Mouse (Mus musculus) heart, embryonic 16.5 days (tissue): ENCODE data around the gene Nudt16l1. TPM values are rescaled to one million over a fixed set of nuclear protein-coding genes. Genes with fewer than 3 reads are reported as not detected.
A peak's percentile ranks its signal among the peaks of the same experiment; 100 is the strongest.

Source experiments
- ATAC-seq: fragments of 200-750 bp; cut with Nextera tagmentation; replicated peaks from 2 replicates; pipeline ENCODE4 v1.8.0; 2017; ENCODE audit warnings: moderate number of reproducible peaks; ENCODE audit not compliant: insufficient read depth, low FRiP score; ENCODE audit errors: extremely low read depth
- H3K27ac ChIP-seq: fragments of 300-500 bp; sonication (generic); 2 replicates; pipeline ENCODE4 v1.5.1; 2014; ENCODE audit warnings: mild to moderate bottlenecking, low read length, control low read depth, moderate library complexity
- H3K27me3 ChIP-seq: fragments of 300-500 bp; sonication (generic); 2 replicates; pipeline ENCODE4 v1.6.1; 2014; ENCODE audit warnings: low read length, mixed read lengths; ENCODE audit not compliant: control insufficient read depth, insufficient read depth
- H3K36me3 ChIP-seq: fragments of 300-500 bp; sonication (generic); 2 replicates; pipeline ENCODE4 v1.6.1; 2014; ENCODE audit not compliant: control insufficient read depth, insufficient read depth
- H3K4me1 ChIP-seq: fragments of 300-500 bp; sonication (generic); 2 replicates; pipeline ENCODE4 v1.6.1; 2014; ENCODE audit warnings: low read length, mixed read lengths; ENCODE audit not compliant: control insufficient read depth, insufficient read depth
- H3K4me2 ChIP-seq: fragments of 300-500 bp; sonication (generic); 2 replicates; pipeline ENCODE4 v1.6.1; 2014; ENCODE audit warnings: low read depth, mild to moderate bottlenecking, control low read depth, low read length
- H3K4me3 ChIP-seq: fragments of 300-500 bp; sonication (generic); 2 replicates; pipeline ENCODE4 v1.5.1; 2014; ENCODE audit warnings: mild to moderate bottlenecking, control low read depth, low read length
- H3K9ac ChIP-seq: fragments of 300-500 bp; sonication (generic); 2 replicates; pipeline ENCODE4 v1.6.1; 2014; ENCODE audit warnings: low read length, control low read depth
- H3K9me3 ChIP-seq: fragments of 300-500 bp; sonication (generic); replicated peaks from 2 replicates; pipeline ENCODE4 v1.6.1; 2016; ENCODE audit warnings: low read length; ENCODE audit not compliant: control insufficient read depth
- WGBS: fragments of 180-500 bp; shearing (Covaris S2); extraction: QIAGEN DNeasy Blood & Tissue Kit; methylation state at CpG from one replicate; pipeline ENCODE4 v1.1.7; 2014; 5-methylcytosine and 5-hydroxymethylcytosine counted together
- polyA plus RNA-seq: library from polyadenylated mRNA; unstranded; fragments of >200 nt; fragmentation: Nextera tagmentation; extraction: Ambion mirVana; gene quantifications from 2 replicates; pipeline ENCODE4 v1.2.1, GENCODE M21; 2015

Nudt16l1 gene
- polyA plus RNA-seq, 1 experiment from 2014 or later, result 125 TPM

- H3K27me3 ChIP-seq, result no peaks in the 10 kb centered on the region
- H3K27ac ChIP-seq, result peak overlapping the region; percentile 85
- peaks cover 13% of the 10 kb centered on the region for H3K4me1 ChIP-seq
- ATAC-seq, result no peak
- no peak overlapping the region for H3K4me2 ChIP-seq
- H3K9ac ChIP-seq, result no peak overlapping the region
- 75% methylated on average over 10 of the region's 10 CpGs for WGBS
- no peaks in the 10 kb centered on the region for H3K9me3 ChIP-seq
- peaks cover 44% of the 10 kb centered on the region for H3K36me3 ChIP-seq
- no peak overlapping the region for H3K4me3 ChIP-seq
Measured at GRCm38 (mm10) chr16:4912074-4912648, 26.4 kb upstream of the Nudt16l1 start.

DNA sequence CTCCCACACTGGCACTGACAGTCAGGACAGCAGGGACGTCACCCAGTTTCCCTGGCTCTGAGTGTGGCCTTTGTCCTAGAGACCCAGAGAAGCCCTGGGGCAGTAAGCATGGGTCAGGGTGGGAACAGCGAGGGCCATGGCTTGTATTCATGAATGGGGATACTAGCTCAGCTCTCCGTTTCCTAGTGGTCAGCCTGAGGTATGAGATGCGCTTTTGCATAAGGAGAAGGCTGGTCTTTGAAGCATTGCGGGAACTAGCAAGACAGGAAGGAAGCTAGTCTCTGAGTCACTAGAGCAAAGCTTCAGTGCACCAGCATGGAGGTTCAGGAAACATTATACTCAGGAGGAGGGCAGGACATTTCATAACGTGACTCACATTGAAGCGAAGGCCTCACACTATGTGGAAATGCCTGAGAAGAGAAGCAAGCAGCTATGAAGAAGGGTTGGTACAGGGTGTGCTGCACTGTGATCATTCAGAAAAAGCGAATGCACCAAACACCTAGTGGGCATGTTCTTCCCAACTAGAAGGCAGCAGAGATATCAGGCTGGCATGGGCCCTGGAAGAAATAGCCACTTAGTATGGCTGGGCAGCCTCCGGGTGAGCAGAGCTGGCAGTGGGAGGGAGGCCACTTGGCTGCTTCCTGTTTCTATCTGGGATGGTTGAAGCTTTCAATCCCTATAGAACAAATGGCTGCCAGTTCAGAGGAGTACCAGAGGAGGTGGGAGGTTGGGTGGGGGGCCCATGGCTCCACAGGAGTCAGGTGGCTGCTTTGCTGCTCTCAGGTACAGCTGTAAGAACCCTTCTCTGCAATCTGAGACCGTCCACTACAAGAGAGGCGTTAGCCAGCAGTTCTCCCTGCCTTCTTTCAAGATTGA, 25.4 kb upstream of the Nudt16l1 start:
- Histone ChIP-seq H3K4me2 (peak overlapping the region; percentile 22), H3K4me3 (0 out of 2 replicates have a peak overlapping the region, but pooled peaks have one; percentile 3), H3K9me3 (no peaks in the 10 kb centered on the region), H3K9ac (peak overlapping the region; percentile 31), H3K27ac (peak overlapping the region; percentile 85), H3K27me3 (no peaks in the 10 kb centered on the region), H3K4me1 (peaks cover 13% of the 10 kb centered on the region), H3K36me3 (peaks cover 44% of the 10 kb centered on the region)
- peak; percentile 17 for ATAC-seq
- 53% methylated on average over 11 of the region's 11 CpGs for WGBS

- Histone ChIP-seq H3K36me3 (peaks cover 47% of the 10 kb centered on the region), H3K27ac (peak overlapping the region; percentile 85), H3K27me3 (no peaks in the 10 kb centered on the region), H3K4me2 (peak overlapping the region; percentile 22), H3K4me1 (peaks cover 13% of the 10 kb centered on the region), H3K9ac (peak overlapping the region; percentile 31), H3K9me3 (no peaks in the 10 kb centered on the region), H3K4me3 (0 out of 2 replicates have a peak overlapping the region, but pooled peaks have one; percentile 3)
- WGBS, result 34% methylated on average over 12 of the region's 12 CpGs
- peak; percentile 57 for ATAC-seq
Measured at GRCm38 (mm10) chr16:4913783-4914735, 24.5 kb upstream of the Nudt16l1 start.

GRCm38 (mm10) chr16:4915931-4916330, 22.6 kb upstream of the Nudt16l1 start:
- Histone ChIP-seq H3K27ac (no peak overlapping the region), H3K36me3 (peaks cover 30% of the 10 kb centered on the region), H3K4me1 (peaks cover 13% of the 10 kb centered on the region), H3K9me3 (no peaks in the 10 kb centered on the region), H3K4me2 (no peak overlapping the region), H3K9ac (no peak overlapping the region), H3K27me3 (no peaks in the 10 kb centered on the region), H3K4me3 (no peak overlapping the region)
- 49% methylated on average over 3 of the region's 3 CpGs for WGBS
- ATAC-seq, result no peak

DNA sequence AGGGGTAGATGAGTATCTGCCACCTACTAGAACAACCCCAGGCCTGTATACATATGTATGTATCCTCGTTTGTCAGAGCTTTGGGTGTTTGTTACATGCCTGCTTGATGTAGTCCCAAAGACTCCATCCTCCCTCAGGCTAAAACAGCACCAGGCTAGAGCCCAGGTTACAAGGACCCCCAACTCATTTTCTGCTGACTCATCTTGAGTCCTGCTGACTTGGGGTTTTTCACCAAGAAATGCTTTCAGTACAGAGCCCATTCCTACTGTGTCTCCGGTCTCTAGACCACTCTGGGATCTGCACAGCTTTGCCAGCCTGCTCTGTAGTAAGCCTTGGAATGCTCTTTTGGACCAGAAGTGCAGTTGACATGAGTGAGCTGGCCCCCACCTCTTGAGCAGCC, 22.0 kb upstream of the Nudt16l1 start:
- H3K9ac ChIP-seq, result no peak overlapping the region
- no peak overlapping the region for H3K4me2 ChIP-seq
- H3K27me3 ChIP-seq, result no peaks in the 10 kb centered on the region
- peaks cover 24% of the 10 kb centered on the region for H3K36me3 ChIP-seq
- no peak overlapping the region for H3K4me3 ChIP-seq
- H3K27ac ChIP-seq, result no peak overlapping the region
- no peaks in the 10 kb centered on the region for H3K9me3 ChIP-seq
- H3K4me1 ChIP-seq, result peaks cover 13% of the 10 kb centered on the region
- ATAC-seq, result no peak
- 94% methylated on average over 2 of the region's 2 CpGs for WGBS

- Histone ChIP-seq H3K9ac (no peak overlapping the region), H3K36me3 (peaks cover 48% of the 10 kb centered on the region), H3K9me3 (no peaks in the 10 kb centered on the region), H3K4me3 (no peak overlapping the region), H3K4me1 (no peaks in the 10 kb centered on the region), H3K27me3 (no peaks in the 10 kb centered on the region), H3K27ac (peak overlapping the region; percentile 53; the same call in 1 of the 2 replicates), H3K4me2 (no peak overlapping the region)
- no peak for ATAC-seq
- 58% methylated on average over 4 of the region's 4 CpGs for WGBS
Measured at GRCm38 (mm10) chr16:4920556-4920955, 18.0 kb upstream of the Nudt16l1 start.

- Histone ChIP-seq H3K4me1 (no peaks in the 10 kb centered on the region), H3K36me3 (peaks cover 48% of the 10 kb centered on the region), H3K27ac (no peak overlapping the region), H3K4me3 (no peak overlapping the region), H3K9me3 (no peaks in the 10 kb centered on the region), H3K4me2 (no peak overlapping the region), H3K9ac (no peak overlapping the region), H3K27me3 (no peaks in the 10 kb centered on the region)
- no peak for ATAC-seq
- WGBS, result 86% methylated on average over 6 of the region's 6 CpGs
Measured at GRCm38 (mm10) chr16:4922481-4922880, 16.1 kb upstream of the Nudt16l1 start.

DNA sequence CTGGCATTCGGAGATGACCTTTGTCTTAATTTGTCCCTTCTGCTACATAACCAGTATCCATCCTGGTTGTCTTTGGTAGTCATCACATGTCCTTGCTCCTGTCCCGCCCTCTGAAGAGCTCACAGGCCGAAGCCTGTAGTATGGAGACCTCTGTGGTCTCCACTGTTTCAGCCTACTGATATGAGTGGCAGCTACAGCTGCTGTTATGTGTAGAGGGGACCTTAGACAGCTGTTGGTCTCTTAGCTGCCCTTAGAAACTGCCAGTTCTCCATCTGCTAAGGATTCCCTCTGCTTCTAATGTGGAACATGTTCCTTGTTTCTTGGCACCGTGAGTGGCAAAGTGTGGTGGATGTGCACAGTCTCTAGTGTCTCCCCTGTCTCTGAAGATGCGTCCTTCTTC, 14.6 kb upstream of the Nudt16l1 start:
- no peak overlapping the region for H3K27ac ChIP-seq
- H3K27me3 ChIP-seq, result no peaks in the 10 kb centered on the region
- no peaks in the 10 kb centered on the region for H3K9me3 ChIP-seq
- H3K4me2 ChIP-seq, result no peak overlapping the region
- H3K36me3 ChIP-seq, result peaks cover 54% of the 10 kb centered on the region
- WGBS, result 93% methylated on average over 5 of the region's 5 CpGs
- H3K4me3 ChIP-seq, result no peak overlapping the region
- H3K4me1 ChIP-seq, result no peaks in the 10 kb centered on the region
- ATAC-seq, result no peak
- no peak overlapping the region for H3K9ac ChIP-seq
